Mouse (Mus musculus) heart, postnatal 0 days (tissue): ENCODE results near the gene Col4a3bp.

Source experiments
- CTCF ChIP-seq: IDR thresholded peaks from 2 replicates; pipeline ENCODE4 v1.5.1; 2016; ENCODE audit warnings: antibody characterized with exemption, control low read depth, low read depth
- EP300 ChIP-seq: IDR thresholded peaks from 2 replicates; pipeline ENCODE4 v1.6.1; 2016; ENCODE audit warnings: antibody characterized with exemption, low read depth

DNA sequence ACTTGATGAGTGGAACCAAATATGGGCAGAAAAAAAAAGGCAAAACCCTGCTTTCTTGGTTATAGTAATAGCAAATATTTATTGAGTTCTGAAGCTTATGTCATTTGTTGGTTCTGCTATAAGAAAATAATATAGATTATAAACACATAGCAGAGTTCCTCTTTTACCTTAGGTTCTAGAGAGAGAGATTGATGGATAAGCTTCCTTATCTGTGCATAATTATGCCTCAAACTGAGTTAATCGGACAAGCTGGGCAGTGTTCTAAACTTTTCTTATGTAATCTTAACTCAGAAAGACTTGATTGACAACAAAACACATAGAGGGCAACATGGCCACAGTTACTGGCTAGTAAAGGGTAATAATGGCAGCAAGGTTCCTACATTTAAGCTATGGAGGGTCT lies 4.8 kb downstream of the Col4a3bp start:
- TF ChIP-seq CTCF (no peak), EP300 (no peak)
